Mouse (Mus musculus): ENCODE measurements around the gene Mpdu1. TPM values are rescaled to one million over a fixed set of nuclear protein-coding genes. Genes with fewer than 3 reads are reported as not detected.
"Not testable (repeated sequence)": the region's sequence is repeated elsewhere in the genome, so short reads cannot be mapped to it uniquely, and the experiment has no call there.

Gene Mpdu1
- polyA plus RNA-seq, 1 experiment from 2014 or later: 34.5 TPM

GRCm38 (mm10) chr11:69704613-69705010 lies 42.2 kb upstream of the Mpdu1 start:
- H3K36me3 ChIP-seq (ENCODE audit: control insufficient read depth, insufficient read depth): no peaks in the 10 kb centered on the region
- H3K4me1 ChIP-seq (ENCODE audit: control insufficient read depth, low read depth, low read length): peaks cover 2% of the 10 kb centered on the region
- H3K9me3 ChIP-seq (replicated peaks; ENCODE audit: control insufficient read depth, low read length): no peaks in the 10 kb centered on the region
- no peak overlapping the region for H3K4me2 ChIP-seq (ENCODE audit: low read depth, low read length)
- no peak overlapping the region for H3K9ac ChIP-seq (ENCODE audit: low read depth, low read length)
- no peak overlapping the region for H3K4me3 ChIP-seq (ENCODE audit: low read depth, low read length)
- H3K27ac ChIP-seq (ENCODE audit: low read length): no peak overlapping the region
- 36% methylated on average over 2 of the region's 2 CpGs for WGBS (ENCODE audit: insufficient replicate concordance)
- no peaks in the 10 kb centered on the region for H3K27me3 ChIP-seq (ENCODE audit: control insufficient read depth, insufficient read depth, low read depth, low read length)
- ATAC-seq (ENCODE audit: low read depth): no peak

GRCm38 (mm10) chr11:69703814-69704612 lies 41.6 kb upstream of the Mpdu1 start:
- no peak for ATAC-seq (ENCODE audit: low read depth)
- Histone ChIP-seq H3K4me3 (ENCODE audit: low read depth, low read length) (no peak overlapping the region), H3K9ac (ENCODE audit: low read depth, low read length) (no peak overlapping the region), H3K36me3 (ENCODE audit: control insufficient read depth, insufficient read depth) (no peaks in the 10 kb centered on the region), H3K27ac (ENCODE audit: low read length) (no peak overlapping the region), H3K4me2 (ENCODE audit: low read depth, low read length) (no peak overlapping the region), H3K4me1 (ENCODE audit: control insufficient read depth, low read depth, low read length) (no peaks in the 10 kb centered on the region; the same call in 1 of the 2 replicates), H3K9me3 (replicated peaks; ENCODE audit: control insufficient read depth, low read length) (no peaks in the 10 kb centered on the region), H3K27me3 (ENCODE audit: control insufficient read depth, insufficient read depth, low read depth, low read length) (no peaks in the 10 kb centered on the region)
- WGBS (ENCODE audit: insufficient replicate concordance): 53% methylated on average over 8 of the region's 8 CpGs

- not testable (repeated sequence) for H3K27ac ChIP-seq (ENCODE audit: low read length); H3K9me3 ChIP-seq (replicated peaks; ENCODE audit: control insufficient read depth, low read length); ATAC-seq (ENCODE audit: low read depth); H3K36me3 ChIP-seq (ENCODE audit: control insufficient read depth, insufficient read depth); H3K4me3 ChIP-seq (ENCODE audit: low read depth, low read length); H3K4me1 ChIP-seq (ENCODE audit: control insufficient read depth, low read depth, low read length); H3K4me2 ChIP-seq (ENCODE audit: low read depth, low read length); H3K9ac ChIP-seq (ENCODE audit: low read depth, low read length); H3K27me3 ChIP-seq (ENCODE audit: control insufficient read depth, insufficient read depth, low read depth, low read length)
- 55% methylated on average over 2 of the region's 3 CpGs for WGBS (ENCODE audit: insufficient replicate concordance)
Measured at GRCm38 (mm10) chr11:69703381-69703780, 40.9 kb upstream of the Mpdu1 start.

GRCm38 (mm10) chr11:69702886-69703285 lies 40.4 kb upstream of the Mpdu1 start:
- not testable (repeated sequence) for H3K4me2 ChIP-seq (ENCODE audit: low read depth, low read length); H3K9ac ChIP-seq (ENCODE audit: low read depth, low read length); H3K27me3 ChIP-seq (ENCODE audit: control insufficient read depth, insufficient read depth, low read depth, low read length); H3K27ac ChIP-seq (ENCODE audit: low read length); H3K36me3 ChIP-seq (ENCODE audit: control insufficient read depth, insufficient read depth); ATAC-seq (ENCODE audit: low read depth); H3K4me3 ChIP-seq (ENCODE audit: low read depth, low read length); H3K4me1 ChIP-seq (ENCODE audit: control insufficient read depth, low read depth, low read length); H3K9me3 ChIP-seq (replicated peaks; ENCODE audit: control insufficient read depth, low read length)
- WGBS (ENCODE audit: insufficient replicate concordance): 78% methylated on average over 10 of the region's 10 CpGs

GRCm38 (mm10) chr11:69699595-69699994 lies 37.2 kb upstream of the Mpdu1 start:
- no peaks in the 10 kb centered on the region for H3K36me3 ChIP-seq (ENCODE audit: control insufficient read depth, insufficient read depth)
- H3K27me3 ChIP-seq (ENCODE audit: control insufficient read depth, insufficient read depth, low read depth, low read length): no peaks in the 10 kb centered on the region; the same call in 1 of the 2 replicates
- 20% methylated on average over 1 of the region's 1 CpGs for WGBS (ENCODE audit: insufficient replicate concordance)
- no peak overlapping the region for H3K4me3 ChIP-seq (ENCODE audit: low read depth, low read length)
- no peaks in the 10 kb centered on the region for H3K9me3 ChIP-seq (replicated peaks; ENCODE audit: control insufficient read depth, low read length)
- H3K4me2 ChIP-seq (ENCODE audit: low read depth, low read length): no peak overlapping the region
- no peak overlapping the region for H3K9ac ChIP-seq (ENCODE audit: low read depth, low read length)
- H3K4me1 ChIP-seq (ENCODE audit: control insufficient read depth, low read depth, low read length): peaks cover 2% of the 10 kb centered on the region
- ATAC-seq (ENCODE audit: low read depth): no peak
- H3K27ac ChIP-seq (ENCODE audit: low read length): no peak overlapping the region

GRCm38 (mm10) chr11:69698574-69698973 lies 36.1 kb upstream of the Mpdu1 start:
- Histone ChIP-seq H3K4me3 (ENCODE audit: low read depth, low read length) (no peak overlapping the region), H3K27me3 (ENCODE audit: control insufficient read depth, insufficient read depth, low read depth, low read length) (no peaks in the 10 kb centered on the region; the same call in 1 of the 2 replicates), H3K27ac (ENCODE audit: low read length) (no peak overlapping the region), H3K4me1 (ENCODE audit: control insufficient read depth, low read depth, low read length) (peaks cover 2% of the 10 kb centered on the region), H3K9ac (ENCODE audit: low read depth, low read length) (no peak overlapping the region), H3K4me2 (ENCODE audit: low read depth, low read length) (no peak overlapping the region), H3K9me3 (replicated peaks; ENCODE audit: control insufficient read depth, low read length) (no peaks in the 10 kb centered on the region), H3K36me3 (ENCODE audit: control insufficient read depth, insufficient read depth) (no peaks in the 10 kb centered on the region)
- ATAC-seq (ENCODE audit: low read depth): no peak
- 61% methylated on average over 5 of the region's 5 CpGs for WGBS (ENCODE audit: insufficient replicate concordance)

GRCm38 (mm10) chr11:69697396-69697795 lies 35.0 kb upstream of the Mpdu1 start:
- Histone ChIP-seq H3K4me2 (ENCODE audit: low read depth, low read length) (no peak overlapping the region), H3K4me1 (ENCODE audit: control insufficient read depth, low read depth, low read length) (peaks cover 5% of the 10 kb centered on the region), H3K27ac (ENCODE audit: low read length) (no peak overlapping the region), H3K36me3 (ENCODE audit: control insufficient read depth, insufficient read depth) (no peaks in the 10 kb centered on the region), H3K9ac (ENCODE audit: low read depth, low read length) (no peak overlapping the region), H3K27me3 (ENCODE audit: control insufficient read depth, insufficient read depth, low read depth, low read length) (no peaks in the 10 kb centered on the region; the same call in 1 of the 2 replicates), H3K9me3 (replicated peaks; ENCODE audit: control insufficient read depth, low read length) (no peaks in the 10 kb centered on the region), H3K4me3 (ENCODE audit: low read depth, low read length) (no peak overlapping the region)
- WGBS (ENCODE audit: insufficient replicate concordance): 85% methylated on average over 3 of the region's 3 CpGs
- ATAC-seq (ENCODE audit: low read depth): no peak

GRCm38 (mm10) chr11:69695361-69696181 lies 33.1 kb upstream of the Mpdu1 start, which contains the start of the genes Tnfsf12 and Tnfsfm13:
TSS of gene Tnfsf12 (minus strand) at chr11:69695849.
TSS of gene Tnfsfm13 (minus strand) at chr11:69696098.
- H3K27me3 ChIP-seq (ENCODE audit: control insufficient read depth, insufficient read depth, low read depth, low read length): no peaks in the 10 kb centered on the region; the same call in 1 of the 2 replicates
- H3K4me2 ChIP-seq (ENCODE audit: low read depth, low read length): peak within 1 kb of the TSS; percentile 60
- peak within 1 kb of the TSS; percentile 57 for H3K9ac ChIP-seq (ENCODE audit: low read depth, low read length)
- H3K36me3 ChIP-seq (ENCODE audit: control insufficient read depth, insufficient read depth): no peaks in the 10 kb centered on the region
- peak within 1 kb of the TSS; percentile 54 for H3K27ac ChIP-seq (ENCODE audit: low read length)
- WGBS (ENCODE audit: insufficient replicate concordance): 8% methylated on average over 40 of the region's 41 CpGs
- ATAC-seq (ENCODE audit: low read depth): peak; percentile 41; the same call in 1 of the 2 replicates
- peak within 1 kb of the TSS; percentile 57 for H3K4me3 ChIP-seq (ENCODE audit: low read depth, low read length)
- no peaks in the 10 kb centered on the region for H3K9me3 ChIP-seq (replicated peaks; ENCODE audit: control insufficient read depth, low read length)
- peaks cover 8% of the 10 kb centered on the region for H3K4me1 ChIP-seq (ENCODE audit: control insufficient read depth, low read depth, low read length)

GRCm38 (mm10) chr11:69695046-69695360 lies 32.6 kb upstream of the Mpdu1 start:
- Histone ChIP-seq H3K4me2 (ENCODE audit: low read depth, low read length) (peak overlapping the region; percentile 60), H3K4me1 (ENCODE audit: control insufficient read depth, low read depth, low read length) (peaks cover 8% of the 10 kb centered on the region), H3K9ac (ENCODE audit: low read depth, low read length) (no peak overlapping the region; the same call in 1 of the 2 replicates), H3K27me3 (ENCODE audit: control insufficient read depth, insufficient read depth, low read depth, low read length) (no peaks in the 10 kb centered on the region; the same call in 1 of the 2 replicates), H3K4me3 (ENCODE audit: low read depth, low read length) (peak overlapping the region; percentile 57), H3K27ac (ENCODE audit: low read length) (no peak overlapping the region), H3K36me3 (ENCODE audit: control insufficient read depth, insufficient read depth) (no peaks in the 10 kb centered on the region), H3K9me3 (replicated peaks; ENCODE audit: control insufficient read depth, low read length) (no peaks in the 10 kb centered on the region)
- no peak for ATAC-seq (ENCODE audit: low read depth)
- WGBS (ENCODE audit: insufficient replicate concordance): 48% methylated on average over 6 of the region's 6 CpGs
